Comparison of ENCODE assay signal across 11 mouse cellular contexts in the genomic region with DNA sequence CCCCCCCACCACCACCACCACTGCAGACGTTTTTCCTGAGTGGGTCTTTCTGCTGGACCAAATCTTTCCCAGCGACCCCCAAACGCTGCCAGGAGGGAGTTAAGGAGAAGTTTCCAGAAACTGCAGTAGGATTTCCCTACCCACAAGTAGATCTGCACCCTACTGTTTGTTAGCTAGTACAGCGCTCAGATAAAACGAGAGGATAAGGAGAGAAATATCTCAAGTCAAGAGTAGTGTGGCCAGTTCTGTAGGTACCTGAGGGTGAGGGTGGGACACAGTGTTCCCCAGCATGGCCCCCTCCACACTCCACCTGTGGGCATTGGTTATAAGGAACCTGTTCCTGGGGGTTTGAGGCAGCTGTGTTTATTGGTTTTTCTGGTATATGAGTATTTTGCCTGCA. TPM values are rescaled to one million over a fixed set of nuclear protein-coding genes. Genes with fewer than 3 reads are reported as not detected.
DNase-seq lines count a peak whose midpoint lies in the region; ATAC-seq and TF ChIP-seq lines count a peak whose summit lies in the region.
"Had no signal": no experiment of that assay in that cellular context is flagged by ENCODE, and none has a peak within 500 bp of the region (broad histone marks: within the 10 kb centered on the region; RNA-seq: fewer than 3 reads in every experiment).

No protein-coding gene starts in this region.

- no peak for DNase-seq in intestine, embryonic 14.5 days (ENCODE audit: low spot score)
- peak; percentile 4 for DNase-seq in embryo, embryonic 9.5 days (ENCODE audit: extremely low spot score)
- no peak for DNase-seq in midbrain, postnatal 0 days (ENCODE audit: low spot score)
- DNase-seq in yolk sac, embryonic 10.5 days (ENCODE audit: low spot score): no peak
- DNase-seq in layer of hippocampus, adult 11-12 months (ENCODE audit: low spot score): no peak
- no peak for DNase-seq in kidney, postnatal 36 days

- H3K27ac ChIP-seq in intestine, embryonic 14.5 days (ENCODE audit: low read depth): no peak overlapping the region
- no peak overlapping the region for H3K27ac ChIP-seq in intestine, embryonic 16.5 days (ENCODE audit: low read length)
- H3K27ac ChIP-seq in hindbrain, embryonic 16.5 days (ENCODE audit: low read depth, low read length): no peak overlapping the region
- H3K27ac ChIP-seq in midbrain, postnatal 0 days (ENCODE audit: low read depth, low read length): no peak overlapping the region

- peak; percentile 36 for TF ChIP-seq CTCF in midbrain, postnatal 0 days (IDR thresholded peaks at IDR 0.05)

- peaks cover 10% of the 10 kb centered on the region for H3K4me1 ChIP-seq in intestine, embryonic 14.5 days (replicated peaks; ENCODE audit: control insufficient read depth, insufficient read depth, low read length)
- H3K4me1 ChIP-seq in intestine, embryonic 16.5 days (ENCODE audit: control insufficient read depth, insufficient read depth, low read length): peaks cover 9% of the 10 kb centered on the region
- peaks cover 15% of the 10 kb centered on the region for H3K4me1 ChIP-seq in hindbrain, embryonic 16.5 days (ENCODE audit: control insufficient read depth, insufficient read depth, low read depth, low read length)
- H3K4me1 ChIP-seq in midbrain, postnatal 0 days (ENCODE audit: insufficient read depth, low read length): peaks cover 3% of the 10 kb centered on the region; the same call in 1 of the 2 replicates

- H3K36me3 ChIP-seq in intestine, embryonic 14.5 days (ENCODE audit: control insufficient read depth, insufficient read depth, low read length): no peaks in the 10 kb centered on the region
- no peaks in the 10 kb centered on the region for H3K36me3 ChIP-seq in intestine, embryonic 16.5 days (ENCODE audit: control insufficient read depth, insufficient read depth, low read length)
- no peaks in the 10 kb centered on the region for H3K36me3 ChIP-seq in hindbrain, embryonic 16.5 days (ENCODE audit: control insufficient read depth, insufficient read depth, low read length)
- no peaks in the 10 kb centered on the region for H3K36me3 ChIP-seq in midbrain, postnatal 0 days (ENCODE audit: insufficient read depth, low read length)

- WGBS in intestine, embryonic 14.5 days: 13% methylated on average over 5 of the region's 5 CpGs
- WGBS in intestine, embryonic 16.5 days: 20% methylated on average over 5 of the region's 5 CpGs
- WGBS in hindbrain, embryonic 16.5 days: 15% methylated on average over 5 of the region's 5 CpGs
- 8% methylated on average over 5 of the region's 5 CpGs for WGBS in midbrain, postnatal 0 days

- H3K9me3 ChIP-seq in intestine, embryonic 14.5 days (ENCODE audit: control insufficient read depth, low read length): no peaks in the 10 kb centered on the region
- H3K9me3 ChIP-seq in intestine, embryonic 16.5 days (ENCODE audit: control insufficient read depth, low read length): 0 out of 2 replicates have a peak, but pooled peaks cover 4% of the 10 kb centered on the region
- no peaks in the 10 kb centered on the region for H3K9me3 ChIP-seq in hindbrain, embryonic 16.5 days (ENCODE audit: control insufficient read depth, low read length)
- H3K9me3 ChIP-seq in midbrain, postnatal 0 days (ENCODE audit: low read length): no peaks in the 10 kb centered on the region

- ATAC-seq in intestine, embryonic 14.5 days (replicated peaks; ENCODE audit: low FRiP score, low TSS enrichment, low read depth): no peak; the same call in 1 of the 2 replicates
- ATAC-seq in intestine, embryonic 16.5 days: no peak
- ATAC-seq in hindbrain, embryonic 16.5 days: no peak
- ATAC-seq in midbrain, postnatal 0 days (ENCODE audit: low FRiP score): no peak

- no peak overlapping the region for H3K4me3 ChIP-seq in intestine, embryonic 14.5 days (ENCODE audit: low read depth, low read length)
- H3K4me3 ChIP-seq in intestine, embryonic 16.5 days (ENCODE audit: low read length): no peak overlapping the region
- peak overlapping the region; percentile 84 for H3K4me3 ChIP-seq in hindbrain, embryonic 16.5 days (ENCODE audit: low read length)
- H3K4me3 ChIP-seq in midbrain, postnatal 0 days (ENCODE audit: low read depth, low read length): peak overlapping the region; percentile 79

- peaks cover 46% of the 10 kb centered on the region for H3K27me3 ChIP-seq in intestine, embryonic 14.5 days (replicated peaks; ENCODE audit: control insufficient read depth, insufficient read depth, low read length)
- H3K27me3 ChIP-seq in intestine, embryonic 16.5 days (replicated peaks; ENCODE audit: control insufficient read depth, insufficient read depth, low read length): peaks cover 16% of the 10 kb centered on the region
- peaks cover 5% of the 10 kb centered on the region; the same call in 1 of the 2 replicates for H3K27me3 ChIP-seq in hindbrain, embryonic 16.5 days (replicated peaks; ENCODE audit: control insufficient read depth, insufficient read depth, low read length)
- no peaks in the 10 kb centered on the region for H3K27me3 ChIP-seq in midbrain, postnatal 0 days (ENCODE audit: insufficient read depth, low read length)

- H3K9ac ChIP-seq in intestine, embryonic 14.5 days (ENCODE audit: low read length): no peak overlapping the region
- no peak overlapping the region for H3K9ac ChIP-seq in intestine, embryonic 16.5 days (ENCODE audit: low read depth, low read length)
- no peak overlapping the region; the same call in 1 of the 2 replicates for H3K9ac ChIP-seq in hindbrain, embryonic 16.5 days (ENCODE audit: low read depth, low read length)
- peak overlapping the region; percentile 79; the same call in 1 of the 2 replicates for H3K9ac ChIP-seq in midbrain, postnatal 0 days (replicated peaks; ENCODE audit: low read length, poor library complexity, severe bottlenecking)

- H3K4me2 ChIP-seq in intestine, embryonic 14.5 days (ENCODE audit: low read length): peak overlapping the region; percentile 99; the same call in 1 of the 2 replicates
- no peak overlapping the region for H3K4me2 ChIP-seq in intestine, embryonic 16.5 days (ENCODE audit: low read depth, low read length)
- H3K4me2 ChIP-seq in hindbrain, embryonic 16.5 days (ENCODE audit: low read length): peak overlapping the region; percentile 94
- H3K4me2 ChIP-seq in midbrain, postnatal 0 days (ENCODE audit: low read depth, low read length, poor library complexity, severe bottlenecking): peak overlapping the region; percentile 94

RNA-seq across cellular contexts. Expression of a gene that starts 1.2 kb away (rescaled TPM):
- 3.9 and 4.4 TPM in 2 replicates for polyA plus RNA-seq in intestine, embryonic 14.5 days (2014; fragmentation: Nextera tagmentation; extraction: Ambion mirVana)
- 4.4 and 4.5 TPM in 2 replicates for polyA plus RNA-seq in intestine, embryonic 16.5 days (2015; fragmentation: Nextera tagmentation; extraction: Ambion mirVana)
- 0.54 and 0.65 TPM in 2 replicates for polyA plus RNA-seq in hindbrain, embryonic 16.5 days (2015; fragmentation: Nextera tagmentation; extraction: Ambion mirVana)
- total RNA-seq in midbrain, postnatal 0 days (2014; rRNA removed): 1.1 and 1.3 TPM in 2 replicates
- polyA plus RNA-seq in midbrain, postnatal 0 days (2015; fragmentation: Nextera tagmentation; extraction: Ambion mirVana): 1.1 and 2.0 TPM in 2 replicates
- total RNA-seq: CH12.LX; neutrophil, adult 5-6 weeks had no signal

RNA-seq across cellular contexts. Expression of a gene that starts 40.8 kb away (rescaled TPM):
- not detected in 2 replicates for polyA plus RNA-seq in intestine, embryonic 14.5 days (2014; fragmentation: Nextera tagmentation; extraction: Ambion mirVana)
- polyA plus RNA-seq in intestine, embryonic 16.5 days (2015; fragmentation: Nextera tagmentation; extraction: Ambion mirVana): not detected in 2 replicates
- polyA plus RNA-seq in hindbrain, embryonic 16.5 days (2015; fragmentation: Nextera tagmentation; extraction: Ambion mirVana): 1.2 and 2.3 TPM in 2 replicates
- total RNA-seq in midbrain, postnatal 0 days (2014; rRNA removed): not detected in 2 replicates
- 2.9 and 3.6 TPM in 2 replicates for polyA plus RNA-seq in midbrain, postnatal 0 days (2015; fragmentation: Nextera tagmentation; extraction: Ambion mirVana)
- total RNA-seq: CH12.LX; neutrophil, adult 5-6 weeks had no signal
- polyA plus RNA-seq: heart, embryonic 16.5 days had no signal

Comparison
In these comparisons a context has a peak if more than half of its experiments do, and no peak if none do; other contexts are left out.
1. H3K4me3 ChIP-seq: peak in hindbrain, embryonic 16.5 days (single experiment) and midbrain, postnatal 0 days (single experiment); none in intestine, embryonic 14.5 days (single experiment) and intestine, embryonic 16.5 days (single experiment).